Mouse (Mus musculus) liver, adult 2 months (tissue): ENCODE data around the gene Lag3. TPM values are rescaled to one million over a fixed set of nuclear protein-coding genes. Genes with fewer than 3 reads are reported as not detected.

Source experiments
- DNase-seq: peaks from one replicate; pipeline ENCODE4 v3.0.0-alpha.2; 2011; ENCODE audit warnings: low read depth, low spot score; ENCODE audit errors: extremely low read depth
- H3K27ac ChIP-seq: fragments of 200-500 bp; replicated peaks from 2 replicates; pipeline ENCODE4 v1.5.1; 2012; ENCODE audit warnings: low read depth, mild to moderate bottlenecking, control low read depth, inconsistent platforms, low read length; ENCODE audit not compliant: insufficient read depth
- H3K27me3 ChIP-seq: fragments of 200-500 bp; 2 replicates; pipeline ENCODE4 v1.6.1; 2012; ENCODE audit warnings: mild to moderate bottlenecking, moderate library complexity, low read length, inconsistent platforms; ENCODE audit not compliant: control insufficient read depth, insufficient read depth
- H3K36me3 ChIP-seq: fragments of 200-500 bp; 2 replicates; pipeline ENCODE4 v1.6.1; 2012; ENCODE audit warnings: low read length, inconsistent platforms; ENCODE audit not compliant: control insufficient read depth, insufficient read depth
- H3K4me1 ChIP-seq: fragments of 200-500 bp; 2 replicates; pipeline ENCODE4 v1.6.1; 2011; ENCODE audit warnings: low read length; ENCODE audit not compliant: control insufficient read depth, insufficient read depth
- H3K4me3 ChIP-seq: fragments of 200-500 bp; 2 replicates; pipeline ENCODE4 v1.5.1; 2011; ENCODE audit warnings: low read depth, mild to moderate bottlenecking, control low read depth, low read length, moderate library complexity; ENCODE audit not compliant: insufficient read depth
- H3K79me2 ChIP-seq: fragments of 200-500 bp; 2 replicates; pipeline ENCODE4 v1.6.1; 2012; ENCODE audit warnings: inconsistent platforms, mild to moderate bottlenecking, low read length, moderate library complexity; ENCODE audit not compliant: control insufficient read depth, insufficient read depth
- H3K9ac ChIP-seq: fragments of 200-500 bp; 2 replicates; pipeline ENCODE4 v1.6.1; 2012; ENCODE audit warnings: low read depth, mild to moderate bottlenecking, control low read depth, inconsistent platforms, low read length
- CTCF ChIP-seq: fragments of 200-500 bp; IDR thresholded peaks from 2 replicates; pipeline ENCODE4 v1.5.1; 2011; ENCODE audit warnings: low read depth, low read length, control low read depth
- POLR2A ChIP-seq: fragments of 200-500 bp; IDR thresholded peaks from 2 replicates; pipeline ENCODE4 v1.6.1; 2011; ENCODE audit warnings: low read length, control low read depth; ENCODE audit not compliant: insufficient read depth; ENCODE audit errors: extremely low read depth
- WGBS: fragments of 180-500 bp; shearing (Covaris S2); methylation state at CpG from one replicate; pipeline ENCODE4 v1.1.7; 2018; 5-methylcytosine and 5-hydroxymethylcytosine counted together
- polyA plus RNA-seq: library from polyadenylated mRNA; depleted of rRNA; stranded (reverse); fragments of >200 nt; gene quantifications from 2 replicates; pipeline ENCODE4 v1.2.3, GENCODE M21; 2012
- total RNA-seq: library from RNA; depleted of rRNA; stranded (reverse); fragments of >200 nt; gene quantifications from 2 replicates; pipeline ENCODE4 v1.2.3, GENCODE M21; 2014

Lag3 gene
- total and polyA plus RNA-seq, 2 experiments: 0.09 to 0.67 TPM

GRCm38 (mm10) chr6:124953991-124954715 is 42.6 kb upstream of the Lag3 start:
- Histone ChIP-seq H3K9ac (no peak overlapping the region), H3K4me1 (no peaks in the 10 kb centered on the region), H3K27me3 (no peaks in the 10 kb centered on the region), H3K4me3 (no peak overlapping the region), H3K27ac (no peak overlapping the region), H3K36me3 (peaks cover 15% of the 10 kb centered on the region), H3K79me2 (no peaks in the 10 kb centered on the region)
- no peak for DNase-seq
- TF ChIP-seq POLR2A: no peak
- no peak for TF ChIP-seq CTCF
- WGBS: 89% methylated on average over 2 of the region's 2 CpGs

DNA sequence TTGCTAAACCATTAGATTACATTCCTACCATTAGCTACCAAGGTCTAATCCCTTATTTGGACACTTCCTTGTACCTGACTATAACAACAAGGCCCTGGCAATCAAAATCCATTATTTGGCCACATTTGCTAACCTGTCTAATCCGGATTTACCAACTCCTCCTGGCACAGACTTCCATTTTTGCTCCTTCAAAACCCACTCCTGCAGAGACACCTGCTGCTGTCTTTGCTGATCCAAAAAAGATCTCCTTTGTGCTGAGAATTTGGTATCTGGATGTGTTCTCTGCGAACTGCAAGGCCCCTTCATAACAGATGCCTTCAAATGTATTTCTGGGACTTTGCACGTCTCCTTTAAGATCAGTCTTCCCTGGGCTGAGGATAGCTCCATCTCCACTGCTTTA is 32.0 kb upstream of the Lag3 start:
- Histone ChIP-seq H3K27me3 (no peaks in the 10 kb centered on the region), H3K27ac (no peak overlapping the region), H3K79me2 (no peaks in the 10 kb centered on the region), H3K4me1 (no peaks in the 10 kb centered on the region), H3K36me3 (no peaks in the 10 kb centered on the region), H3K9ac (no peak overlapping the region), H3K4me3 (no peak overlapping the region)
- DNase-seq: no peak
- TF ChIP-seq POLR2A: no peak
- TF ChIP-seq CTCF: no peak
- 92% methylated on average over 3 of the region's 3 CpGs for WGBS

DNA sequence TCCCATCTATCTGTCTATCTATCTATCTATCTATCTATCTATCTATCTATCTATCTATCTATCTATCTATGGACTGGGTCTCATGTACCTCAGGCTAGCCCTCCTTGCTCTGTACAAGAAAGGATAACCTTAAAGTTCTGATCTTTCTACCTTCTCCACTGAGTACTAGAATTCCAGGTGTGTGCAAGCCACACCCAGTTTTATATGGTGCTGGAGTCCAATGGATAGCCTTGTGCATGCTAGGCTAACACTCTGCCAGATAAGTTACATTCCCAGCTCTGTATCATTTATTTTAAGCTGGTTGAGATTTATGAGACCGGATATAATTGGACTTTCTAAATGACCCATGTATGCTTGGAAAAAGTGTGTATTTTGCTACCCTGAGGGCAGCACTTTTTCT is 30.2 kb upstream of the Lag3 start:
- Histone ChIP-seq H3K79me2 (no peaks in the 10 kb centered on the region), H3K4me3 (no peak overlapping the region), H3K4me1 (no peaks in the 10 kb centered on the region), H3K27ac (no peak overlapping the region), H3K9ac (no peak overlapping the region), H3K27me3 (no peaks in the 10 kb centered on the region), H3K36me3 (no peaks in the 10 kb centered on the region)
- TF ChIP-seq CTCF (no peak), POLR2A (no peak)
- WGBS: 89% methylated on average over 1 of the region's 1 CpGs
- DNase-seq: no peak

- no peaks in the 10 kb centered on the region for H3K27me3 ChIP-seq
- no peak overlapping the region for H3K4me3 ChIP-seq
- peaks cover 17% of the 10 kb centered on the region for H3K36me3 ChIP-seq
- H3K9ac ChIP-seq: no peak overlapping the region
- H3K27ac ChIP-seq: no peak overlapping the region
- H3K4me1 ChIP-seq: no peaks in the 10 kb centered on the region
- H3K79me2 ChIP-seq: no peaks in the 10 kb centered on the region
- DNase-seq: no peak
- TF ChIP-seq POLR2A (no peak), CTCF (no peak)
- 96% methylated on average over 7 of the region's 7 CpGs for WGBS
Measured at GRCm38 (mm10) chr6:124938554-124938953, 27.0 kb upstream of the Lag3 start.

GRCm38 (mm10) chr6:124937493-124937892 is 26.0 kb upstream of the Lag3 start:
- WGBS: 87% methylated on average over 2 of the region's 2 CpGs
- H3K4me3 ChIP-seq: no peak overlapping the region
- no peak overlapping the region for H3K27ac ChIP-seq
- TF ChIP-seq CTCF (no peak), POLR2A (no peak)
- H3K79me2 ChIP-seq: no peaks in the 10 kb centered on the region
- no peak overlapping the region for H3K9ac ChIP-seq
- no peak for DNase-seq
- no peaks in the 10 kb centered on the region for H3K27me3 ChIP-seq
- H3K4me1 ChIP-seq: peaks cover under 1% of the 10 kb centered on the region; the same call in 1 of the 2 replicates
- H3K36me3 ChIP-seq: peaks cover 17% of the 10 kb centered on the region

- TF ChIP-seq CTCF: no peak
- no peak for TF ChIP-seq POLR2A
Measured at GRCm38 (mm10) chr6:124936681-124937080, 25.2 kb upstream of the Lag3 start.

More at GRCm38 (mm10) chr6:124936681-124937080, 25.2 kb upstream of the Lag3 start:
- H3K79me2 ChIP-seq: peaks cover 8% of the 10 kb centered on the region; the same call in 1 of the 2 replicates
- no peak overlapping the region for H3K4me3 ChIP-seq
- H3K27ac ChIP-seq: no peak overlapping the region
- WGBS: 65% methylated on average over 1 of the region's 1 CpGs
- peaks cover 8% of the 10 kb centered on the region; the same call in 1 of the 2 replicates for H3K4me1 ChIP-seq
- H3K27me3 ChIP-seq: no peaks in the 10 kb centered on the region
- no peak overlapping the region for H3K9ac ChIP-seq
- no peak for DNase-seq
- peaks cover 17% of the 10 kb centered on the region for H3K36me3 ChIP-seq
